Mouse (Mus musculus): ENCODE measurements around the gene Prss54.

DNA sequence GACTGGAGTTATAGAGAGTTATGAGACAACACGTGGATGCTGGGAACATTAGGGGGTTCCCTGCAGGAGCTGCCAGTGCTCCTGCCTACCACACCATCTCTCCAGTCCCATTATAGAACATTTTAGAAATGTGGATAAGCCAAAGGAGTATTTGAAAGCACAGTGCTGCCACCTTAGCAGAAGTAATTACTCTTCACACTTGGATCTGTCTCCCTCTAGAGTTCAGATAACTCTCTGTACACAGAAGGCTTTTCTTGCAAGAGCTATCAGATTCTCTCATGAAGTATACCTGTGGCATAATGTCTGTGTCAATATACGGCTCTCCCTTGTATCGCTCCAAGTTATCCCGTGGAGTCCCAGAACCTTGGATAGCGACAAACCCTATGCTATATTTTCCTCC lies 36.7 kb downstream of the Prss54 start:
- TF ChIP-seq HCFC1 (IDR thresholded peaks at IDR 0.05; ENCODE audit: borderline replicate concordance, insufficient read depth, low read length) (no peak), ZNF384 (IDR thresholded peaks at IDR 0.05; ENCODE audit: low read depth, low read length) (no peak), ZC3H11A (IDR thresholded peaks at IDR 0.05; ENCODE audit: borderline replicate concordance, low read depth, low read length) (no peak)
